Mouse (Mus musculus) hindbrain, embryonic 11.5 days (tissue): ENCODE measurements around the gene Snx12. TPM values are rescaled to one million over a fixed set of nuclear protein-coding genes. Genes with fewer than 3 reads are reported as not detected.
"Not testable (repeated sequence)": the region's sequence is repeated elsewhere in the genome, so short reads cannot be mapped to it uniquely, and the experiment has no call there.

Source experiments
- ATAC-seq: fragments of 200-750 bp; cut with Nextera tagmentation; 2 replicates; pipeline ENCODE4 v1.8.0; 2017; ENCODE audit warnings: mild to moderate bottlenecking, moderate TSS enrichment, moderate library complexity; ENCODE audit not compliant: low FRiP score
- DNase-seq: peaks from one replicate; pipeline ENCODE4 v3.0.0-alpha.2; 2015; ENCODE audit warnings: low spot score
- H3K27ac ChIP-seq: fragments of 300-500 bp; sonication (generic); 2 replicates; pipeline ENCODE4 v1.5.1; 2014; ENCODE audit warnings: mild to moderate bottlenecking, low read depth, low read length
- H3K27me3 ChIP-seq: fragments of 300-500 bp; sonication (generic); 2 replicates; pipeline ENCODE4 v1.6.1; 2014; ENCODE audit warnings: mild to moderate bottlenecking, low read length, moderate library complexity, mixed read lengths; ENCODE audit not compliant: control insufficient read depth, insufficient read depth
- H3K36me3 ChIP-seq: fragments of 300-500 bp; sonication (generic); 2 replicates; pipeline ENCODE4 v1.6.1; 2014; ENCODE audit warnings: mild to moderate bottlenecking, low read length, moderate library complexity, mixed read lengths; ENCODE audit not compliant: control insufficient read depth, insufficient read depth
- H3K4me1 ChIP-seq: fragments of 300-500 bp; sonication (generic); replicated peaks from 2 replicates; pipeline ENCODE4 v1.6.1; 2014; ENCODE audit warnings: low read length, mixed read lengths; ENCODE audit not compliant: control insufficient read depth, insufficient read depth
- H3K4me2 ChIP-seq: fragments of 300-500 bp; sonication (generic); replicated peaks from 2 replicates; pipeline ENCODE4 v1.6.1; 2014; ENCODE audit warnings: mild to moderate bottlenecking, low read depth, low read length
- H3K4me3 ChIP-seq: fragments of 300-500 bp; sonication (generic); 2 replicates; pipeline ENCODE4 v1.5.1; 2014; ENCODE audit warnings: low read depth, low read length
- H3K9ac ChIP-seq: fragments of 300-500 bp; sonication (generic); 2 replicates; pipeline ENCODE4 v1.6.1; 2014; ENCODE audit warnings: low read depth, low read length
- H3K9me3 ChIP-seq: fragments of 300-500 bp; sonication (generic); 2 replicates; pipeline ENCODE4 v1.6.1; 2016; ENCODE audit warnings: low read length; ENCODE audit not compliant: control insufficient read depth
- WGBS: fragments of 180-500 bp; shearing (Covaris S2); extraction: QIAGEN DNeasy Blood & Tissue Kit; methylation state at CpG from one replicate; pipeline ENCODE4 v1.1.7; 2014; 5-methylcytosine and 5-hydroxymethylcytosine counted together
- polyA plus RNA-seq: library from polyadenylated mRNA; unstranded; fragments of >200 nt; fragmentation: Nextera tagmentation; extraction: Ambion mirVana; gene quantifications from 2 replicates; pipeline ENCODE4 v1.2.1, GENCODE M21; 2014

Snx12 gene
- polyA plus RNA-seq, 1 experiment from 2014 or later, result 63.6 TPM

- Histone ChIP-seq H3K36me3 (no peaks in the 10 kb centered on the region), H3K4me1 (no peaks in the 10 kb centered on the region), H3K27ac (no peak overlapping the region), H3K27me3 (no peaks in the 10 kb centered on the region), H3K4me3 (no peak overlapping the region), H3K9ac (no peak overlapping the region), H3K4me2 (no peak overlapping the region), H3K9me3 (no peaks in the 10 kb centered on the region)
- whole genome bisulfite sequencing, result 71% methylated on average over 1 of the region's 1 CpGs
- ATAC-seq (no peak), DNase-seq (no peak)
These were observed 101.8 kb downstream of the Snx12 start for GRCm38 (mm10) chrX:101120546-101120945.

DNA sequence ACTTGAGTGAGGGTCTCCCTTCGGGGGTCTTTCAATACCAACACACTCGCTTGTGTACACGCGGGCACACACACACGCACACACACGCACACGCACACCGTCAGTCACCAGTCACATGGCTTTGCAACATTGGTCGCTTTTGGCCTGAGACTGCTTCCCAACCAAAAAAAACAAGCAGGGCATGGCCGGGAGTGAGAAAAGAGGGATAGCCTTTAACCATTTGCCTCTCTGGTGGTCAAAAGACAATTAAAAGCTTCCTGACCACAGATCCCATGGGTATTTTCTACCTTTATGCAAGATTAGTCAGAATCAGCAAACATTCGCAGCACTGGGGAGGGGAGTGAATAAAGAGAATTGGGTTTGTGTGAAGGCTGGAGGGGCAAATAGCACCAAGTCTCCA, 136.4 kb downstream of the Snx12 start, which contains the start of gene Slc7a3:
TSS of gene Slc7a3 (minus strand) at position 101 of the 400 bp plus-strand sequence.
- DNase-seq (peak; percentile 1), ATAC-seq (no peak)
- H3K4me2 ChIP-seq, result peak within 1 kb of the TSS; percentile 52
- no peak within 1 kb of the TSS for H3K9ac ChIP-seq
- peak within 1 kb of the TSS; percentile 16; the same call in 1 of the 2 replicates for H3K4me3 ChIP-seq
- no peaks in the 10 kb centered on the region for H3K9me3 ChIP-seq
- H3K4me1 ChIP-seq, result no peaks in the 10 kb centered on the region
- 48% methylated on average over 11 of the region's 11 CpGs for WGBS
- H3K36me3 ChIP-seq, result no peaks in the 10 kb centered on the region
- H3K27me3 ChIP-seq, result 0 out of 2 replicates have a peak, but pooled peaks cover 7% of the 10 kb centered on the region
- no peak within 1 kb of the TSS for H3K27ac ChIP-seq

DNA sequence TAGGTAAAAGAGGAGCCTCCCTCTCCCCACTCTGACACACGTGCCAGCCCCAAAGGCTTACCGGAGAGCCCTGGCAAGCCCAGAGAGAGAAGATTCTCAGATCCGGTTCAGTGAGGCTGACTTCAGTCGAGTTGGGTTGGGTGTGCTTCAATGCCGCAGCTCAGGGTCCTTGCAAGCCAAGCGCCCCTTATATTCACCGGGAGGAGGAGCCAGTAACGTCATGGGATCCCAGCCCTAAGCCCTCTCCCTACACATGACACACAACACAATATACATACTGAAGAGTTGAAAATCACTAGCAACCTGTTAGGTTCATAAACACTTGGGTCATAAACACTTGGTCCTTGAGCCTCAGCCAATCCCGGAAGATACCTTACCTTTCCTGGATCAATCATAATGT, 137.2 kb downstream of the Snx12 start:
- not testable (repeated sequence) for ATAC-seq, H3K4me1 ChIP-seq, H3K9me3 ChIP-seq, H3K9ac ChIP-seq, H3K27me3 ChIP-seq, H3K36me3 ChIP-seq, H3K27ac ChIP-seq
- Histone ChIP-seq H3K4me3 (peak overlapping the region; percentile 16; the same call in 1 of the 2 replicates), H3K4me2 (peak overlapping the region; percentile 52)
- WGBS, result 7% methylated on average over 5 of the region's 9 CpGs
- DNase-seq, result peak; percentile 3

DNA sequence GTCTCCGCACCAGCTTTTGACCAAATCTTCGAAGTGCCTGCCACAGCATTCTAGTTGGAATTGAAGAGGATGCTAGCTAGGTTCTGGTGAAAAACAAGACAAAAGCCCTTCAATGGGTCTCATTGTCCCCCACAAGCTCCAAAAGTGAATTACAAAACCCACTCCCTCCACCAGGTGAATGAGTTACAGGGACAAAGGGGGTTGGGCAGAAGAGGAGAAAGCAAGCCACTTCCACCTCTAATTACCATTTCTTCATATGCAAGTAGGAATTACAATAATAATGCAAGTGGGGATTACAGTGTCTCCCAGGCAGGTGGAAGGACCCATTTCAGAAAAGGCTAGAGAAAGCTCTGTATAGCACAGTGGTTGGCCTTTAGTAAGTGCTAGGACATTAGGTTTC, 138.2 kb downstream of the Snx12 start:
- H3K36me3 ChIP-seq, result no peaks in the 10 kb centered on the region
- H3K4me3 ChIP-seq, result no peak overlapping the region
- H3K27me3 ChIP-seq, result 0 out of 2 replicates have a peak, but pooled peaks cover 7% of the 10 kb centered on the region
- no peaks in the 10 kb centered on the region for H3K4me1 ChIP-seq
- H3K9me3 ChIP-seq, result no peaks in the 10 kb centered on the region
- 58% methylated on average over 2 of the region's 2 CpGs for WGBS
- ATAC-seq, result no peak
- H3K27ac ChIP-seq, result no peak overlapping the region
- no peak overlapping the region for H3K4me2 ChIP-seq
- H3K9ac ChIP-seq, result no peak overlapping the region
- no peak for DNase-seq

- WGBS, result 81% methylated on average over 1 of the region's 1 CpGs
- Histone ChIP-seq H3K4me2 (no peak overlapping the region), H3K27me3 (no peaks in the 10 kb centered on the region), H3K9ac (no peak overlapping the region), H3K4me1 (no peaks in the 10 kb centered on the region), H3K4me3 (no peak overlapping the region), H3K9me3 (no peaks in the 10 kb centered on the region), H3K27ac (no peak overlapping the region), H3K36me3 (no peaks in the 10 kb centered on the region)
- ATAC-seq, result no peak
- no peak for DNase-seq
These were observed 157.1 kb downstream of the Snx12 start for GRCm38 (mm10) chrX:101065245-101065644.

DNA sequence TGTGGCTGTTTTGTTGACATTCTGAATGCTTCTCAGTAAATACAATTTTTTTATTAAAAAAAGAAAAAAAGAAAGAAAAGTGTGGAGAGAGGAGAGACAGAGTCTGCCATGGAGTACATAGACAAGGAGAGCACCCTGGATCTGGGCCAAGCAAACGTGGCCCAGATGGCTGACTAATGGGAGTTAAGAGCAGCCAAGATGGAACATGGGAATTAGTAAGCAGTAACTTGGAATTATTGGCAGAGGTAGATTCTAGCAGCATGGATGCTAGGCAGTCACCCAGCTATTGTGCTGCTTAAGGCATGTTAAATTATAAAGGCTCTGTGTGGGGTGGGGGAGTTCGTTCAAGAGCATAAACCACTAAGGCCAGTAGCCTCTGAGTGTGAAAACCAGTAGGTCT, 158.9 kb downstream of the Snx12 start:
- Histone ChIP-seq H3K4me1 (no peaks in the 10 kb centered on the region), H3K36me3 (no peaks in the 10 kb centered on the region), H3K9ac (no peak overlapping the region), H3K9me3 (no peaks in the 10 kb centered on the region), H3K4me3 (no peak overlapping the region), H3K27ac (no peak overlapping the region), H3K4me2 (no peak overlapping the region), H3K27me3 (no peaks in the 10 kb centered on the region)
- ATAC-seq, result no peak
- no peak for DNase-seq
- 80% methylated on average over 2 of the region's 2 CpGs for WGBS

DNA sequence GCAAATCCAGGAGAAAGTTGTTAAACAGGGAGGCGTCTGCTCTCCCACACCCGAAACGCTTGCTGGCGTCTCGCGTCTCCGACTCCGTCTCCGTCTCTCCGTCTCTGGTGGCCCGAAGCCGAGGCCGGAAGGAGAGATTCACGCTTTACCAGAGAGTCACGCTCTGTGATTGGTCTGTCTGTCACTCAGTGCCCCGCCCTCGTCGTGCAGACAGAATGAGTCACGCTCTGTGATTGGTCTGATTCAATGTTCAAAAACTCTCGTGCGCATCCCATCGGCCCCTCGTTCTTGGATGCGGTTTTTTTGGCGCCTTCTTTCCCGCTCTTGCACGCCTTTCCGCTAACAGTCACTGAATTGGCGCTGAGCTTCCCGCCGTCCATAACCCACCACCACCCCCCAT, 162.8 kb downstream of the Snx12 start, which contains the start of gene Tex11:
TSS of gene Tex11 (minus strand) at position 127 of the 400 bp plus-strand sequence.
- DNase-seq (no peak), ATAC-seq (no peak)
- H3K9ac ChIP-seq, result no peak within 1 kb of the TSS
- no peak within 1 kb of the TSS for H3K27ac ChIP-seq
- WGBS, result 87% methylated on average over 31 of the region's 31 CpGs
- no peak within 1 kb of the TSS for H3K4me2 ChIP-seq
- H3K4me1 ChIP-seq, result no peaks in the 10 kb centered on the region
- H3K36me3 ChIP-seq, result no peaks in the 10 kb centered on the region
- H3K27me3 ChIP-seq, result no peaks in the 10 kb centered on the region
- no peaks in the 10 kb centered on the region for H3K9me3 ChIP-seq
- H3K4me3 ChIP-seq, result no peak within 1 kb of the TSS

Other genes starting within 250 kb of the Snx12 start
- 0.07 and 0.19 TPM in 2 replicates for gene Tex11, start 162.9 kb downstream of the Snx12 start, polyA plus RNA-seq
- 0.29 and 0.65 TPM in 2 replicates for gene Slc7a3, start 136.5 kb downstream of the Snx12 start, polyA plus RNA-seq
- 2.2 and 3.6 TPM in 2 replicates for gene Foxo4, start 32.0 kb upstream of the Snx12 start, polyA plus RNA-seq
- gene Gm614, start 41.4 kb upstream of the Snx12 start, polyA plus RNA-seq, result not detected in 2 replicates
- 3.6 TPM in 2 replicates for gene Il2rg, start 45.7 kb upstream of the Snx12 start, polyA plus RNA-seq
- not detected in 2 replicates for gene Gm20489, start 46.5 kb upstream of the Snx12 start, polyA plus RNA-seq
- 39.0 and 44.3 TPM in 2 replicates for gene Med12, start 51.5 kb upstream of the Snx12 start, polyA plus RNA-seq
- 24.5 and 29.1 TPM in 2 replicates for gene Nlgn3, start 76.6 kb upstream of the Snx12 start, polyA plus RNA-seq
- 0.29 and 0.62 TPM in 2 replicates for gene Gjb1, start 153.8 kb upstream of the Snx12 start, polyA plus RNA-seq
- gene Zmym3, start 198.3 kb upstream of the Snx12 start, polyA plus RNA-seq, result 20.1 and 24.2 TPM in 2 replicates
- 550 and 663 TPM in 2 replicates for gene Nono, start 206.8 kb upstream of the Snx12 start, polyA plus RNA-seq
- gene Itgb1bp2, start 226.5 kb upstream of the Snx12 start, polyA plus RNA-seq, result 2.8 and 3.9 TPM in 2 replicates